Mouse (Mus musculus) intestine, postnatal 0 days (tissue): Measurements from ENCODE around the gene Robo2. TPM values are rescaled to one million over a fixed set of nuclear protein-coding genes. Genes with fewer than 3 reads are reported as not detected.

Source experiments
- ATAC-seq: fragments of 200-750 bp; cut with Nextera tagmentation; 2 replicates; pipeline ENCODE4 v1.8.0; 2017; ENCODE audit warnings: mild to moderate bottlenecking, moderate TSS enrichment, moderate library complexity
- H3K27ac ChIP-seq: fragments of 300-500 bp; sonication (generic); 2 replicates; pipeline ENCODE4 v1.5.1; 2014; ENCODE audit warnings: mild to moderate bottlenecking, low read depth, low read length, moderate library complexity
- H3K27me3 ChIP-seq: fragments of 300-500 bp; sonication (generic); replicated peaks from 2 replicates; pipeline ENCODE4 v1.6.1; 2014; ENCODE audit warnings: low read length, mixed read lengths; ENCODE audit not compliant: control insufficient read depth, insufficient read depth
- H3K36me3 ChIP-seq: fragments of 300-500 bp; sonication (generic); 2 replicates; pipeline ENCODE4 v1.6.1; 2014; ENCODE audit warnings: mild to moderate bottlenecking, moderate library complexity; ENCODE audit not compliant: control insufficient read depth, insufficient read depth
- H3K4me1 ChIP-seq: fragments of 300-500 bp; sonication (generic); replicated peaks from 2 replicates; pipeline ENCODE4 v1.6.1; 2014; ENCODE audit warnings: antibody characterized with exemption, low read length, mixed read lengths; ENCODE audit not compliant: control insufficient read depth, insufficient read depth
- H3K4me2 ChIP-seq: fragments of 300-500 bp; sonication (generic); replicated peaks from 2 replicates; pipeline ENCODE4 v1.6.1; 2014; ENCODE audit warnings: low read depth, mild to moderate bottlenecking, moderate library complexity
- H3K4me3 ChIP-seq: fragments of 300-500 bp; sonication (generic); 2 replicates; pipeline ENCODE4 v1.5.1; 2014; ENCODE audit warnings: low read depth, low read length
- H3K9ac ChIP-seq: fragments of 300-500 bp; sonication (generic); 2 replicates; pipeline ENCODE4 v1.6.1; 2014; ENCODE audit warnings: mild to moderate bottlenecking, low read depth, low read length
- H3K9me3 ChIP-seq: fragments of 300-500 bp; sonication (generic); 2 replicates; pipeline ENCODE4 v1.6.1; 2016; ENCODE audit warnings: mixed run types; ENCODE audit not compliant: control insufficient read depth
- CTCF ChIP-seq: sonication (generic); IDR thresholded peaks from 2 replicates; pipeline ENCODE4 v1.5.1; 2016; ENCODE audit warnings: low read depth, mild to moderate bottlenecking, control low read depth, antibody characterized with exemption, moderate library complexity
- WGBS: fragments of 180-500 bp; shearing (Covaris S2); extraction: QIAGEN DNeasy Blood & Tissue Kit; methylation state at CpG from one replicate; pipeline ENCODE4 v1.1.7; 2014; 5-methylcytosine and 5-hydroxymethylcytosine counted together
- polyA plus RNA-seq: library from polyadenylated mRNA; unstranded; fragments of >200 nt; fragmentation: Nextera tagmentation; extraction: Ambion mirVana; gene quantifications from 2 replicates; pipeline ENCODE4 v1.2.1, GENCODE M21; 2015

The Robo2 gene
- polyA plus RNA-seq, 1 experiment from 2014 or later, result 6.2 TPM

DNA sequence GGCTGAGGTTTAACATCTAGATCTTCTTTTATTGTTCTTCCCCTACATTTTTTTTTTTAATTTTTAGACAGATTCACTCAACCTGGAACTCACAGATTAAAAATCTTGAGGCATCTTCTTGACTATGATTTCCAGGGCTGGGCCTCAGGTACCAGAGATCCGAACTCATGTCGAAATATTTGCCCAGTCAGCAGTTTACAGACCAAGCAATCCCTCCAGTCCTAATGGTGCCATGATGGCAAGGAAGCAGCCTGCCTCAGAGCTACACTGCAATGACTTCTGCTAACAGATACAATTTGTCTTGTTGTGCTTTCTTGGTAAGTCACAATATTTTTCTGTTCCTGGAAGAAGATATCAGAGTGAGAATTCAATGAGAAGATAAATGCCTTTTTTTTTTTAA lies 327.4 kb downstream of the Robo2 start:
- Histone ChIP-seq H3K9ac (no peak overlapping the region), H3K4me3 (no peak overlapping the region), H3K4me2 (no peak overlapping the region), H3K4me1 (no peaks in the 10 kb centered on the region), H3K27ac (no peak overlapping the region), H3K27me3 (no peaks in the 10 kb centered on the region), H3K36me3 (no peaks in the 10 kb centered on the region), H3K9me3 (no peaks in the 10 kb centered on the region)
- ATAC-seq, result no peak
- no peak for TF ChIP-seq CTCF
- WGBS, result 87% methylated on average over 2 of the region's 2 CpGs

- Histone ChIP-seq H3K4me3 (no peak overlapping the region), H3K27ac (no peak overlapping the region), H3K9me3 (no peaks in the 10 kb centered on the region), H3K9ac (no peak overlapping the region), H3K36me3 (no peaks in the 10 kb centered on the region), H3K4me2 (no peak overlapping the region), H3K27me3 (no peaks in the 10 kb centered on the region), H3K4me1 (no peaks in the 10 kb centered on the region)
- 93% methylated on average over 5 of the region's 5 CpGs for WGBS
- no peak for ATAC-seq
- no peak for TF ChIP-seq CTCF
These were observed 339.0 kb downstream of the Robo2 start for GRCm38 (mm10) chr16:74072671-74073070.

GRCm38 (mm10) chr16:74070628-74071027 lies 341.0 kb downstream of the Robo2 start:
- Histone ChIP-seq H3K4me2 (no peak overlapping the region), H3K9me3 (no peaks in the 10 kb centered on the region), H3K27me3 (no peaks in the 10 kb centered on the region), H3K4me3 (no peak overlapping the region), H3K27ac (no peak overlapping the region), H3K4me1 (no peaks in the 10 kb centered on the region), H3K9ac (no peak overlapping the region), H3K36me3 (no peaks in the 10 kb centered on the region)
- ATAC-seq, result no peak
- 72% methylated on average over 7 of the region's 7 CpGs for WGBS
- TF ChIP-seq CTCF, result no peak

- H3K4me2 ChIP-seq, result no peak overlapping the region
- no peaks in the 10 kb centered on the region for H3K36me3 ChIP-seq
- ATAC-seq, result no peak
- no peak overlapping the region for H3K9ac ChIP-seq
- 70% methylated on average over 2 of the region's 2 CpGs for WGBS
- no peak overlapping the region for H3K27ac ChIP-seq
- no peak for TF ChIP-seq CTCF
- no peaks in the 10 kb centered on the region for H3K4me1 ChIP-seq
- H3K9me3 ChIP-seq, result no peaks in the 10 kb centered on the region
- H3K27me3 ChIP-seq, result no peaks in the 10 kb centered on the region
- H3K4me3 ChIP-seq, result no peak overlapping the region
These were observed 345.7 kb downstream of the Robo2 start for GRCm38 (mm10) chr16:74065958-74066357.

- H3K27ac ChIP-seq, result no peak overlapping the region
These were observed 349.7 kb downstream of the Robo2 start for GRCm38 (mm10) chr16:74061951-74062350.

GRCm38 (mm10) chr16:74061479-74061878 lies 350.1 kb downstream of the Robo2 start:
- TF ChIP-seq CTCF, result no peak
- H3K4me3 ChIP-seq, result no peak overlapping the region
- H3K27me3 ChIP-seq, result no peaks in the 10 kb centered on the region
- no peak overlapping the region for H3K9ac ChIP-seq
- H3K4me2 ChIP-seq, result no peak overlapping the region
- H3K36me3 ChIP-seq, result no peaks in the 10 kb centered on the region
- no peak overlapping the region for H3K27ac ChIP-seq
- no peaks in the 10 kb centered on the region for H3K9me3 ChIP-seq
- H3K4me1 ChIP-seq, result no peaks in the 10 kb centered on the region
- ATAC-seq, result no peak

More at GRCm38 (mm10) chr16:74061951-74062350, 349.7 kb downstream of the Robo2 start:
- no peak overlapping the region for H3K4me2 ChIP-seq
- no peaks in the 10 kb centered on the region for H3K4me1 ChIP-seq
- ATAC-seq, result no peak
- no peaks in the 10 kb centered on the region for H3K9me3 ChIP-seq
- TF ChIP-seq CTCF, result no peak
- no peaks in the 10 kb centered on the region for H3K27me3 ChIP-seq
- no peak overlapping the region for H3K9ac ChIP-seq
- H3K4me3 ChIP-seq, result no peak overlapping the region
- no peaks in the 10 kb centered on the region for H3K36me3 ChIP-seq

- H3K36me3 ChIP-seq, result no peaks in the 10 kb centered on the region
- H3K4me2 ChIP-seq, result no peak overlapping the region
- ATAC-seq, result no peak
- WGBS, result 89% methylated on average over 2 of the region's 2 CpGs
- no peaks in the 10 kb centered on the region for H3K27me3 ChIP-seq
- H3K9ac ChIP-seq, result no peak overlapping the region
- H3K9me3 ChIP-seq, result no peaks in the 10 kb centered on the region
- no peak overlapping the region for H3K4me3 ChIP-seq
- no peaks in the 10 kb centered on the region for H3K4me1 ChIP-seq
- no peak overlapping the region for H3K27ac ChIP-seq
- TF ChIP-seq CTCF, result no peak
These were observed 354.7 kb downstream of the Robo2 start for GRCm38 (mm10) chr16:74056886-74057285.
